Mouse (Mus musculus) liver, postnatal 0 days (tissue): ENCODE data around the gene Hoxc11. TPM values are rescaled to one million over a fixed set of nuclear protein-coding genes. Genes with fewer than 3 reads are reported as not detected.

Experiments
- ATAC-seq: fragments of 200-750 bp; cut with Nextera tagmentation; 2 replicates; pipeline ENCODE4 v1.8.0; 2017; ENCODE audit warnings: mild to moderate bottlenecking, moderate library complexity
- DNase-seq: peaks from one replicate; pipeline ENCODE4 v3.0.0-alpha.2; 2016
- H3K27ac ChIP-seq: fragments of 300-500 bp; sonication (generic); 2 replicates; pipeline ENCODE4 v1.5.1; 2014; ENCODE audit warnings: antibody characterized with exemption, moderate library complexity, mild to moderate bottlenecking, low read depth
- H3K27me3 ChIP-seq: fragments of 300-500 bp; sonication (generic); 2 replicates; pipeline ENCODE4 v1.6.1; 2014; ENCODE audit warnings: low read length, control low read depth, mixed read lengths; ENCODE audit not compliant: insufficient read depth
- H3K36me3 ChIP-seq: fragments of 300-500 bp; sonication (generic); replicated peaks from 2 replicates; pipeline ENCODE4 v1.6.1; 2014; ENCODE audit warnings: mild to moderate bottlenecking, control low read depth, low read length, moderate library complexity, mixed read lengths; ENCODE audit not compliant: insufficient read depth
- H3K4me1 ChIP-seq: fragments of 300-500 bp; sonication (generic); 2 replicates; pipeline ENCODE4 v1.6.1; 2014; ENCODE audit warnings: antibody characterized with exemption, mild to moderate bottlenecking, control low read depth; ENCODE audit not compliant: insufficient read depth
- H3K4me2 ChIP-seq: fragments of 300-500 bp; sonication (generic); 2 replicates; pipeline ENCODE4 v1.6.1; 2014; ENCODE audit warnings: low read depth, mild to moderate bottlenecking, low read length, moderate library complexity, mixed read lengths
- H3K4me3 ChIP-seq: fragments of 300-500 bp; sonication (generic); 2 replicates; pipeline ENCODE4 v1.5.1; 2014; ENCODE audit warnings: low read depth, low read length
- H3K9ac ChIP-seq: fragments of 300-500 bp; sonication (generic); replicated peaks from 2 replicates; pipeline ENCODE4 v1.6.1; 2014; ENCODE audit warnings: mild to moderate bottlenecking, moderate library complexity
- H3K9me3 ChIP-seq: fragments of 300-500 bp; sonication (generic); 2 replicates; pipeline ENCODE4 v1.6.1; 2016; ENCODE audit warnings: mild to moderate bottlenecking, control low read depth, low read length, mixed read lengths
- CTCF ChIP-seq: sonication (generic); IDR thresholded peaks from 2 replicates; pipeline ENCODE4 v1.5.1; 2016; ENCODE audit warnings: antibody characterized with exemption, low read depth
- EP300 ChIP-seq: IDR thresholded peaks from 2 replicates; pipeline ENCODE4 v1.6.1; 2016; ENCODE audit warnings: antibody characterized with exemption, low read depth, mild to moderate bottlenecking
- WGBS: fragments of 180-500 bp; shearing (Covaris S2); extraction: QIAGEN DNeasy Blood & Tissue Kit; methylation state at CpG from one replicate; pipeline ENCODE4 v1.1.7; 2014; ENCODE audit not compliant: insufficient replicate concordance; 5-methylcytosine and 5-hydroxymethylcytosine counted together
- polyA plus RNA-seq: library from polyadenylated mRNA; unstranded; fragments of >200 nt; fragmentation: Nextera tagmentation; extraction: Ambion mirVana; gene quantifications from 2 replicates; pipeline ENCODE4 v1.2.1, GENCODE M21; 2015

Hoxc11 gene
- polyA plus RNA-seq, result not detected in 2 replicates

- TF ChIP-seq CTCF (no peak), EP300 (no peak)
- no peak within 1 kb of the TSS for H3K4me3 ChIP-seq
- H3K4me1 ChIP-seq, result no peaks in the 10 kb centered on the region
- DNase-seq (no peak), ATAC-seq (no peak)
- H3K4me2 ChIP-seq, result no peak within 1 kb of the TSS
- no peak within 1 kb of the TSS for H3K9ac ChIP-seq
- H3K27ac ChIP-seq, result no peak within 1 kb of the TSS
- no peaks in the 10 kb centered on the region for H3K36me3 ChIP-seq
- H3K27me3 ChIP-seq, result peaks cover 94% of the 10 kb centered on the region
- no peaks in the 10 kb centered on the region for H3K9me3 ChIP-seq
- 1% methylated on average over 57 of the region's 57 CpGs for WGBS
These were observed at the start of gene Hoxc11 for GRCm38 (mm10) chr15:102954192-102955006. Hoxc11 (plus strand) TSS chr15:102954427.

DNA sequence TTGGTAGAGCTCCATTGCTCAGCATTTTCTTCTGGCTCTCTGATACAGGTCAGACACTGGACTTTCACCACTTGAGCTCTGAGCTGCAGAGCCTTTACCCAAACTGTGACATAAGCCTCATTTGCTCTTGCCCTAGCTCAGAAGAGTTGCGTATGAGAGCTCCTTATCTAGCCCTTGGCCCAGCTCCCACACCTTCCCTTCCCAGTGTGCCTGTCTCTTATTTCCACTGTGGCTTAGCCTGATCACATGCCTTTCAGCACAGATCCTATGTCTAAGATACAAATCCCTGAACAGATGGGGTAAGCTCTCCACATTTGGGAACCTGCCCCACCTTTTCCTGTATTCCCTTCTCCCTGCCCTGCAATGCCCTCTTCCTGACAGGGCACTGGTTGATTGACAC, 49.3 kb upstream of the Hoxc11 start:
- Histone ChIP-seq H3K4me2 (no peak overlapping the region), H3K36me3 (no peaks in the 10 kb centered on the region), H3K27ac (no peak overlapping the region), H3K27me3 (peaks cover 45% of the 10 kb centered on the region), H3K4me3 (no peak overlapping the region), H3K9ac (no peak overlapping the region), H3K4me1 (no peaks in the 10 kb centered on the region), H3K9me3 (no peaks in the 10 kb centered on the region)
- DNase-seq, result no peak
- no peak for ATAC-seq
- TF ChIP-seq CTCF (no peak), EP300 (no peak)
- WGBS, result 30% methylated on average over 1 of the region's 1 CpGs

- TF ChIP-seq EP300, result no peak
- no peak for TF ChIP-seq CTCF
- Histone ChIP-seq H3K9me3 (no peaks in the 10 kb centered on the region), H3K4me1 (no peaks in the 10 kb centered on the region), H3K4me2 (no peak overlapping the region), H3K4me3 (no peak overlapping the region), H3K9ac (no peak overlapping the region), H3K27ac (no peak overlapping the region), H3K36me3 (no peaks in the 10 kb centered on the region), H3K27me3 (peaks cover 72% of the 10 kb centered on the region)
- under 1% methylated on average over 4 of the region's 4 CpGs for WGBS
- ATAC-seq (no peak), DNase-seq (no peak)
These were observed 44.7 kb upstream of the Hoxc11 start for GRCm38 (mm10) chr15:102909536-102909935.

DNA sequence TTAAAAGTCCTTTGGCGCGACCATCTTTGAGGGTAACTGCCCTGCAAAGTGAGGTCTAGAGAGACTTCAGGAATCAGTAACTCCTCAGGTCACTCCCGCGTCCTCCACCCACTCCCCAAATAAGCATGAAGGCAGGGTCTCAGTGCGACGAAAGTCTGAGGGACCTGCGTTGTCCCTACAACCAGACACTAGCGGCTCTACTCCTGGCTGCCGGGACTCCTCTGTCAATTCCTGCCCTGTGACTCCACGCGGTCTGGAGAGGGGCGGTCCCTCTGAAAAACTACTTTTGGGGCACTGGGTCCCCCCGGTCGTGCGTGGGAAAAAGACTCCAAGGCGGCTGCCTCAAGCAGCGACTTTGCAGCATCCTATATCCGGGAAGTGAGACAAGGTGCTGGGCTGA, 44.2 kb upstream of the Hoxc11 start:
- H3K4me3 ChIP-seq, result no peak overlapping the region
- under 1% methylated on average over 18 of the region's 18 CpGs for WGBS
- H3K9me3 ChIP-seq, result no peaks in the 10 kb centered on the region
- H3K4me1 ChIP-seq, result no peaks in the 10 kb centered on the region
- H3K9ac ChIP-seq, result no peak overlapping the region
- DNase-seq, result no peak
- no peak for TF ChIP-seq CTCF
- TF ChIP-seq EP300, result no peak
- peaks cover 77% of the 10 kb centered on the region for H3K27me3 ChIP-seq
- H3K27ac ChIP-seq, result no peak overlapping the region
- no peak overlapping the region for H3K4me2 ChIP-seq
- no peaks in the 10 kb centered on the region for H3K36me3 ChIP-seq
- no peak for ATAC-seq

DNA sequence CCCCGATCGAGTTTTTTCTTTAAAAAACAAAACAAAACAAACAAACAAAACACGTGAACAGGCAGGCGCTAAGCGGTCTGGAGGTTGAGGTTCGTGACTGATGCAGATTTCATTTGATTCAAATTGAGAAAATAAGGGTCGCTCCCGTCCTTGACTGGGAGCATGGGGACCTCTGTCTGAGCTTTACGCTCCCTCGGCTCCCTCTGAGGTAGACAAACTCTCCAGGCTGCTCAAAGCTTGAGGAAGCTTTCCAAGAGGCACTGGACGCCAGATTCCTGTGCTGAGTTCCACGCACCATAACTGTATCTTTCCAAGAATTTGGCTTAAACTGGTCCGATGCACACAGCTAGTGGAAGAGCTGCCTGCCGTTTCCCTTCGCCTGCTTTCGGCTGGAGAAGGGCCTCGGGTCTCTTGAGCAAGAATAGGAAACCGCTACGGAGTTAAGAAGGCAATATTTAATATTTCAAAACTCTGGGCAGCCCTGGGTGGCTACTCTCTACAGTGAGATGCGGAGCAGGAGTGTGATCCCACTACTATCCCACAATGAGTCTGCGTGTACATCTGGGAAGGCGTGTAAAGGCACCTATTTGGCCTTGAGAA, 43.6 kb upstream of the Hoxc11 start:
- Histone ChIP-seq H3K4me1 (no peaks in the 10 kb centered on the region), H3K4me3 (no peak overlapping the region), H3K27me3 (peaks cover 76% of the 10 kb centered on the region), H3K27ac (no peak overlapping the region), H3K4me2 (no peak overlapping the region), H3K36me3 (no peaks in the 10 kb centered on the region), H3K9ac (no peak overlapping the region), H3K9me3 (no peaks in the 10 kb centered on the region)
- no peak for DNase-seq
- ATAC-seq, result no peak
- TF ChIP-seq EP300, result no peak
- no peak for TF ChIP-seq CTCF
- WGBS, result 2% methylated on average over 22 of the region's 22 CpGs

GRCm38 (mm10) chr15:102913038-102913585, 41.1 kb upstream of the Hoxc11 start:
- ATAC-seq (no peak), DNase-seq (no peak)
- Histone ChIP-seq H3K4me3 (no peak overlapping the region), H3K9ac (no peak overlapping the region), H3K27ac (no peak overlapping the region), H3K9me3 (no peaks in the 10 kb centered on the region), H3K27me3 (peaks cover 86% of the 10 kb centered on the region), H3K4me1 (no peaks in the 10 kb centered on the region), H3K4me2 (no peak overlapping the region), H3K36me3 (no peaks in the 10 kb centered on the region)
- TF ChIP-seq CTCF (no peak), EP300 (no peak)
- 2% methylated on average over 19 of the region's 19 CpGs for WGBS
